Mouse (Mus musculus): ENCODE results near the gene Dnajc16.

The Dnajc16 gene

GRCm38 (mm10) chr4:141790524-141790990 is at the start of gene Dnajc16:
TSS of gene Dnajc16 (minus strand) at chr4:141790931.
- DNase-seq: peak; percentile 97

DNA sequence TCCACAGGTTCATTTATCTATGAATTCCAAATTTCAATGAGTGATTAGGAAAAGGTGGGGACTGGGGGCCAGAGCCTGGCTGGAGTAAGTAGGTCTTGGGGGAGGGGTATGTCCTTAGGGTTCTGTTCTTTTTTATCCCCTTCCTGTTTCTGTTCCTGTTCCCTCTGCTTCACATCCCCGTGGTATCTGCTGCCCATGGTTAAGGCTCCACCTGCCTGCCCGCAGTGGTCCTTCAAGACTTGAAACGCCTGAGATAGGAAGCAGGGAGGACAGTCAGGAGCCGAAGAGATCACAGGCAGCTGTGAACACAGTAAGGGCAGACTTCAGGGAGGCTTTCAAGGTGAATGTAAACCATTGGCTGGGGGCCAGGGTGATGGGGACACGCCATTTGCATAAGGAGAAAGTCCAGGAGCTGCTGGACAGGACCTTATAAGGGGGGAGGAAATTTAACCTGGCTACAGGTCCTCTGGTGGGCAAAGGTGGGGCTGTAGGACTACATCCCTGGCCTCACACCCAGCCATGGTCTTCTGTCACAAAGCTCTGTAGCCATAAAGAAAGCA is 43.9 kb upstream of the Dnajc16 start:
- no peak for DNase-seq

- DNase-seq: no peak
Observed at GRCm38 (mm10) chr4:141833911-141834310, 43.2 kb upstream of the Dnajc16 start.

DNA sequence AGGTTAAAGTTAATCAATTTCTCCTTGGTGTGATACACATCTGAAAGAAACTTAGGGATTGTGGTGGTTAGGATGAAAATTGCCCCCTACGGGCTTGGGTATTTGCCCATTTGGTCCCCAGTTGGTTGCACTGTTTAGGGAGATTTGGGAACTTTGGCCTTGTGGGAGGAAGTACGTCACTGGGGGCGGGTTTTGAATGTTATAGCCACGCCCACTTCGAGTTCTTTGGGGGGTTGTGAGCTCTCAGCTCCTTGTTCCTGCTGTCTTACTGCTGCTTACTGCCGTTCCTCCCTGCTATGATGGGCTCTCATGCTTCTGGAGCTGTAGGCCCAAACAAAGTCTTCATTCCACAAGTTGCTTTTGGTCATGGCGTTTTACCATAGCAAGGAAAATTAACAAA is 40.6 kb upstream of the Dnajc16 start:
- DNase-seq: no peak

DNA sequence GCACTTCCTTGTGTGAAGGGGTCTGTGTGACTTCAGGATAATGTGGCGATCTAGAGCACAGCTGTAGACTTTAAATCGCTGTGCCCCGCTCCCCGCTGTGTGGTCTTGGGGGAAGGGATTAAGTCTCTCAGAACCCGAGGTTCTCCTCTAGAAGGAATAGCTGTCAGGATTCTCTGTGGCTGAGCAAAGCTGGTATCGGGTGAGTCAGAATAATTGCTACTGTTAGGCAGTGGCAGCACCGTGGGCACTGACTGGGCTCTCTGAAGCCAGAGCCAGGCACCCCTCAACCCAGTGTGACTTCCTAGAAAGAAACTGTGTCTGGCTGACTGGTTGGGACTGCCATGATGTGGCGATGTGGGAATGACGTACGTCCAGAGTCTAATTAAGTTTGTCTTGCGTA is 39.6 kb upstream of the Dnajc16 start:
- no peak for DNase-seq

DNA sequence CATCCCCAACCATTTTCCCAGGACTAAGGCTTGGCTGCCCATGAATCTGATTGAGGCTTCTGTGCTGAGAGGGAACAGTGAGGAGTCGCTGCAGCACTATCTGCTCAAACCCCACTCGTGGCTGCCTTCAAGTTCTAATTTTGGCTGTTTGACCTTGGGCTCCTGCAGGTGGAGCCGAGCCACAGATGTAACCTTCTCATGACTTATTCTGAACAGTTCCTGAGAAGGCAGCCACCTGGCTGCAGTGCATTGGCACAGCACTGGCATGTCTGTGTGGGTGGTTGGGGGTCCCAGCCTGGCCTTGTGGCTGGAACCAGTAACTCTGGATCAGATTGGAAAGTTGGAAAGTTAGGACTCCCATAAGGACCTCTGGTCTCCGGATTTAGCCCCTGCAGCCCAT is 37.4 kb upstream of the Dnajc16 start:
- no peak for DNase-seq

DNA sequence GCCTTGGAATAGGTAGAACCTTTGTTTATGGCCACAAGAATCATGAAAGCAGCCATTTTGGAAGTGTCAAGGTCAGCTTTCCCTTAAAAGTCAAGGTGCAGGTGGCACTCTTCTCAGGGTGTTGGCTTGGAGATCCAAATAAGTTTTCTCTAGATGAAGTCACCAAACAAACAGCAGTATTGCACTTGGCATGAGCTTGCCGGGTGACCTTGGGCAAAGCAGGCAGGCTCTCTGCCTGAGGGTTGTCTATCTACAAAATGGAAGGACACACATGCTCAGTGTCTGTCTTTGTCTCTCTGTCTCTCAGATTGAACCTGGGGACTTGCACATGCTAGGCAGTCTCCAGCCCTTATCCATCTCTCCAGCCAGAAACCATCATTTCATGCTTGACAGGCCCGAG is 36.7 kb upstream of the Dnajc16 start:
- no peak for DNase-seq

DNA sequence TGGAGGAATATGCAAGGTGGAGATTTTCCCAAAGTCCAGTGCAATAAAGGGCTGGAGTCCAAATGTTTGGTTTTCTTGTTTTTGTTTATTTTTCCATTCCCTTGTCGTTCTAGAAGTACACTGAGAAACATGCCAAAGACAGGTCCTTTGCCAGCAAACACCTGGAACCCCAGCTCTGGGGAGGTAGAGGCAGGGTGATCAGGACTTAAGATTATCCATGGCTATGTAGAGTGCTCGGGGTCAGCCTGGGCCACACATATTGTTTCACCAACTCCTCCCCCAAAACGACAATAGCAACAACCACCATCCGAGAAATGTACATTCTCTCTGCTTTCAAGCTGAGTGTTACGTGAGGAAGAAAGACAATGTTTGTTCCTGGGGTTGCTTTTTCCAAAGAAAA is 35.3 kb upstream of the Dnajc16 start, which contains the start of gene Cela2a:
Cela2a (minus strand) TSS at position 101 of the 400 bp plus-strand sequence.
- DNase-seq: no peak

- DNase-seq: no peak
Observed at GRCm38 (mm10) chr4:141822979-141823378, 32.2 kb upstream of the Dnajc16 start.

DNA sequence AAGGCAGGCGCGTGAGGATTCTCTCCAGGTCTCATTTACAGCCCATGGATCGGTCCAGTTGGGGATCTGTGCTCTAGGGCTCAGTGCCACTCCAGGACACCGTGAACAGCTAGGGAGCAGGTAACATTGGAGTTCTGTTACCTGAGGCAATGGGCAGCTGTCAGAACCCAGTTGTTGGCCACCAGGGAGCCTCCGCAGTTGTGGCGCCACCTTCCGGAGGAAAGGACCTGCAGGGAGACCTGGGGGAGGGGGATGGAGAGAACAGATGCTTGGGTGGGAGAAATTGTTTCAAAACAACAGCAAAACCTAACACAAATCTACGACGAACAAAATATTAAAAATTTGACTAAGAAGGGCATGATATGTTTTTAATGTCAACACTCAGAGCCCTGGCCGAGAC is 31.4 kb upstream of the Dnajc16 start:
- peak; percentile 56 for DNase-seq

- DNase-seq: no peak
Observed at GRCm38 (mm10) chr4:141821178-141821577, 30.4 kb upstream of the Dnajc16 start.

- no peak for DNase-seq
Observed at GRCm38 (mm10) chr4:141819316-141819715, 28.6 kb upstream of the Dnajc16 start.

GRCm38 (mm10) chr4:141818861-141819260 is 28.1 kb upstream of the Dnajc16 start:
- DNase-seq: no peak

DNA sequence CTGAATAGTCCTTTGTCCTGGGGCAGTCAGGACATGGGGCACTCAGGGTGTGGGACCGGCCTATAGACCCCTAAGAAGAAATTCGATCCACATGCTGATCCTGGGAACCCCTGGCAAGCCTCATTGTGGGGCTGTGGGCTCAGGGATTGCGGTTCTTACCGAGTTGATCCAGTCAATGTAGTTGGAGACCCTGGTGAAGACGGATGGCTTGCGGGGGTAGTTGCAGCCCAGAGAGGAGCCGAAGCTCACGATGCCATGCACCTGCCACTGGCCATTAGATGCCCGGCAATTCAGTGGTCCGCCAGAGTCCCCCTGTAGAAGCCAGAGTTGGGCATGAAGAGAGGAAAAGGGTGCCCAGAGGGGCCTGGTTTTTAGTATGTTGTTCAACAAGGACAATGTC is 27.0 kb upstream of the Dnajc16 start:
- DNase-seq: no peak

DNA sequence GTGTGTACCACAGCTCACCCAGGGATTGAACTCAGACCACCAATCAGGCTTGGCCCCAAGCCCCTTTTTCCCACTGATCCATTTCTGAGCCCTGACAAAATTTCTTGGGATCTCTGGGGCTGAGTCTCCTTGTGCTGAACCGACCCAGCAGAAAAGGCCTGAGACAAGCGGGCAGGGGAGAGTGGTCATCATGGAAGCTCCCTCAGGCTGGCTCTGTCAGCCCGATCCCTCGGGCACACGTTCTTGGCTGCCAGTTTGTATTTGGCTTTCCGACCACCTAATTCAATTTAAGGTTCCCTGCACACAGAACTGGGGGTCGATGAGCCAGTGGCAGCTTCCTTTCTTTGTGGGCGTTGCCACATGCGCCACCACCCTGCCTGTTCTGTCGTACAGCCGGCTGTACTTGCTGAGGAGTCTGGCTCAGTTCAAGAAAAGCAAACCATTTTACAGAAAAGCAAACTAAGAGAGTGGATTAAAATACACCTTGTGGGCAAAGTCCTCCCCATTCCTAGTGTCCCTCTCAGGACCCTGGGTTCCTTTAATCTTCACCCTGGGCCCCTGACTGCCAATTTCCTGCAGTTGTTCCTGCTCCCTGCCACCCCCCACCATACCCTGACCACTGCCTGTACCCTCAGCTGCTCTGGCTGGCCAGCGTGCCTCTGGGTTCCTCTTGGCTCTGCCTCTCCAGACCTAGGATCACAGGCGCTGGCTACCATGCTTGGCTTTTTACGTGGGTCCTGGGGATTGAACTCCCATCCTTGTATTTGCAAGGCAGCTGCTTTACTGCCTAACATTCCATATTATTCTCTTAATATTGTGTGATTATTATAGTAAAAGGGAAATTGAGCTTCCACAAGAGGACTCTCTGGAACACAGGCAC is 26.3 kb upstream of the Dnajc16 start:
- DNase-seq: no peak

DNA sequence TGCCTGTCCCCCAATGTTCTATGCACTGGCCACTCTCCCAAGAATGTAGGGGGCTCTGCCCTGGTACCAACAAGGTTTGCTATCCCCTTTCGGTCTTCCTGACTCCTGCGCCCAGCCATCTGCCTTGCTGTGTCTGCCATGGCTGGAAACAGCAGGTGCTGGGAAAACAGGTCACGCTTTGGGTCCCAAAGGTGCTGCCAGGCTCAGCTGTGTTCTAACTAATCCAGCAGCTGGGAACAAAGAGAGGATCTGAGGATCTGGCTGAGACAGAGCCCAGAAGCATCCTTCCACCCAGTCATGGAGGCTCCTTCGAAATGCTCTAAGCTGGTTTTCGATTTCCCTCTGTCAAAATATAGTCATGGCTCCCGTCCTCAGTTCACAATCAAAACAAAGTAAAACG is 25.5 kb upstream of the Dnajc16 start:
- no peak for DNase-seq

GRCm38 (mm10) chr4:141811375-141811774 is 20.6 kb upstream of the Dnajc16 start:
- no peak for DNase-seq

- DNase-seq: no peak
Observed at GRCm38 (mm10) chr4:141810975-141811374, 20.2 kb upstream of the Dnajc16 start.

GRCm38 (mm10) chr4:141809850-141810464 is 19.2 kb upstream of the Dnajc16 start:
- DNase-seq: no peak

DNA sequence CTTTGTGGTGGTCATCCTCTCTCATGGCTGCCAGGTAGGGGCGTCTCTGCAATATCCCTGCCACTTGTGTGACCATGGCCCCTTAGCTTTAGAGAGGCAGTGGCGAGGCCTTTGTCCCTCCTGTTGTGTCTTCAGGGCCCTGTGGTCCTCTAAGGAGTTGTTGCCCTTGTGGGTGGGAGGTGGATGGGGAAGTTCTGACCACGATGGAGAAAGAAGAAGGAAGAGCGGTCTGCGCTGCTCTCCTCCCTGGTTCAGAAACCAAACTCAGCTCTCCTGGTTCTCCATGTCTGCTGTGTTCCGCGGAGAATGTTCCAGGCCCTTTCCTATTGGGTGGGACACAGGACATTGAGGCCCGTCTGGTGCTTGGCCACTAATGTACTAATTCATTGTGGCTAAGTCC is 15.2 kb upstream of the Dnajc16 start:
- DNase-seq: no peak

GRCm38 (mm10) chr4:141804105-141804504 is 13.4 kb upstream of the Dnajc16 start:
- no peak for DNase-seq

DNA sequence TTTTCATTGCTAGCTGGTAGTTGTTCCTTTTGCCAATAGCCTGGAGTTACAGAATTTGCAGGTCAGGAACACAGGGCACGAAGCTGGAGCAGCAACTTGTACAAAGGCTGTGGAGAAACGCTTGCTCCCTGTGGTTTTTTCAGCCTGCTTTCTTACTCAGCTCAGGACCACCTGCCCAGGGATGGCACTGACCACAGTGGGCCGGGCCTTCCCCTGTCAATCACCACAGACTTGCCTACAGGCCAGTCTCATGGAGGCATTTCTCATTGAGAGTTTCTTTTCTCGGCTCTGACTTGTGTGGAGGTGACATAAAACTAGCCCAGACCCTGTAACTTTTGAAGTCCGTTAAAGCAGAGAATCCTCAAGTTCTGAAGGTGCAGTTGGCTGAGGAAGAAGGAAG is 6.8 kb upstream of the Dnajc16 start:
- no peak for DNase-seq

DNA sequence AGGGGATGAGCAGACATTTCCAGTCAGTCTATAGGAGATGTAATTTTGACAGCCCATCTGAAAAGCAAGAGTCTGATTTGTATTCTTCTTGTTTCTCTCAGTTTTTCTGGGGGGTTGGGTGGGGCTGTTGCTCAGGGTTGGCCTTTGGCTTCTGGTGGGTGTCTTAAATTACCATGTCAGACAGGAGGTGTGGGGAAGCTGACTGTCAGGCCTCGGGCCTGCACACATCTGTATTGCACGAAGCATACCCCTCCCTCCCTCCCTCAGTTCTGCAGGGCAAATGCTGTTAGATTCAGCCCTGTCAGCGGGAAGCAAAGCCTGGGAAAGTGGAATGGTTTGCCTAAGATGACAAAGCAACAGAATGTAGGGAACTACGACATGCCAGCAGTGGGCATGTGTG is 6.2 kb upstream of the Dnajc16 start:
- no peak for DNase-seq

DNA sequence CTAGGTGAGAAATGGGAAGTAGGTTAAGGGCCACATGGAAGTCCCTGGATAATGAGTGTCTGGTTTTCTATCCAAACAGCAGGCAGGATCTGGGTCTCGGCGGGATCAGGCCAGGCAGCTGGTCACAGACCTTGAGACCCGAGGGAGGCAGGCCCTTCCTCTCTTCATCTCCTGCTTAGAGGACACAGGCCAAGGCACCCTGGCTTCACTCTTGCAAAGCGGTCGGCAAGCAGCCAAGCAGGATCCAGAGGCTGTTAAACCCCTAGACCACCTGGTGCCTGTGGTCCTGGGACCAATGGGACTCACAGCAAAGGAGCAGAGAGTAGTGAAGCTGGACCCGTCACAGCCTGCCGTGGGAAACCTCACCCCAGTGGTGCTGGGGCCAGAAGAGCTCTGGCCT is 5.6 kb upstream of the Dnajc16 start:
- no peak for DNase-seq

Data from lung, postnatal 14 days (tissue).